Mouse (Mus musculus) heart, embryonic 12.5 days (tissue): ENCODE data around the gene Acin1. TPM values are rescaled to one million over a fixed set of nuclear protein-coding genes. Genes with fewer than 3 reads are reported as not detected.
"Not testable (repeated sequence)": the region's sequence is repeated elsewhere in the genome, so short reads cannot be mapped to it uniquely, and the experiment has no call there.

ENCODE experiments used
- ATAC-seq: fragments of 200-750 bp; cut with Nextera tagmentation; 2 replicates; pipeline ENCODE4 v1.8.0; 2017; ENCODE audit warnings: moderate TSS enrichment, moderate library complexity; ENCODE audit not compliant: insufficient number of reproducible peaks, low FRiP score
- H3K27ac ChIP-seq: fragments of 300-500 bp; sonication (generic); 2 replicates; pipeline ENCODE4 v1.5.1; 2016; ENCODE audit warnings: mild to moderate bottlenecking, moderate library complexity; ENCODE audit not compliant: poor library complexity, severe bottlenecking
- H3K27me3 ChIP-seq: fragments of 300-500 bp; sonication (generic); replicated peaks from 2 replicates; pipeline ENCODE4 v1.6.1; 2016; ENCODE audit warnings: mild to moderate bottlenecking, moderate library complexity
- H3K36me3 ChIP-seq: fragments of 300-500 bp; sonication (generic); 2 replicates; pipeline ENCODE4 v1.6.1; 2016; ENCODE audit warnings: mild to moderate bottlenecking, moderate library complexity
- H3K4me1 ChIP-seq: fragments of 300-500 bp; sonication (generic); replicated peaks from 2 replicates; pipeline ENCODE4 v1.6.1; 2016; ENCODE audit warnings: mild to moderate bottlenecking
- H3K4me2 ChIP-seq: fragments of 300-500 bp; sonication (generic); 2 replicates; pipeline ENCODE4 v1.6.1; 2016; ENCODE audit warnings: mild to moderate bottlenecking, moderate library complexity
- H3K4me3 ChIP-seq: fragments of 300-500 bp; sonication (generic); 2 replicates; pipeline ENCODE4 v1.5.1; 2016; ENCODE audit warnings: mild to moderate bottlenecking
- H3K9ac ChIP-seq: fragments of 300-500 bp; sonication (generic); 2 replicates; pipeline ENCODE4 v1.6.1; 2016; ENCODE audit warnings: mild to moderate bottlenecking, moderate library complexity
- H3K9me3 ChIP-seq: fragments of 300-500 bp; sonication (generic); replicated peaks from 2 replicates; pipeline ENCODE4 v1.6.1; 2016; ENCODE audit warnings: mild to moderate bottlenecking, moderate library complexity
- WGBS: fragments of 180-500 bp; shearing (Covaris S2); methylation state at CpG from one replicate; pipeline ENCODE4 v1.1.7; 2016; 5-methylcytosine and 5-hydroxymethylcytosine counted together
- polyA plus RNA-seq: library from polyadenylated mRNA; unstranded; fragments of >200 nt; fragmentation: Nextera tagmentation; extraction: Ambion mirVana; gene quantifications from 2 replicates; pipeline ENCODE4 v1.2.1, GENCODE M21; 2016

Gene Acin1
- polyA plus RNA-seq, 1 experiment from 2014 or later: 85.1 TPM

GRCm38 (mm10) chr14:54629797-54630196, 56.9 kb downstream of the Acin1 start:
- Histone ChIP-seq H3K4me3 (no peak overlapping the region), H3K36me3 (peaks cover 38% of the 10 kb centered on the region), H3K4me2 (no peak overlapping the region), H3K27ac (no peak overlapping the region), H3K9me3 (no peaks in the 10 kb centered on the region), H3K9ac (no peak overlapping the region), H3K27me3 (no peaks in the 10 kb centered on the region), H3K4me1 (no peaks in the 10 kb centered on the region)
- ATAC-seq: no peak
- 79% methylated on average over 2 of the region's 2 CpGs for WGBS

GRCm38 (mm10) chr14:54628103-54628502, 58.6 kb downstream of the Acin1 start:
- H3K36me3 ChIP-seq: peaks cover 27% of the 10 kb centered on the region
- no peaks in the 10 kb centered on the region for H3K9me3 ChIP-seq
- H3K4me2 ChIP-seq: no peak overlapping the region
- H3K4me3 ChIP-seq: no peak overlapping the region
- H3K4me1 ChIP-seq: no peaks in the 10 kb centered on the region
- H3K27ac ChIP-seq: no peak overlapping the region
- no peak overlapping the region for H3K9ac ChIP-seq
- no peaks in the 10 kb centered on the region for H3K27me3 ChIP-seq
- ATAC-seq: no peak; the same call in 1 of the 2 replicates
- 68% methylated on average over 5 of the region's 5 CpGs for WGBS

GRCm38 (mm10) chr14:54624976-54625375, 61.8 kb downstream of the Acin1 start:
- H3K4me3 ChIP-seq: no peak overlapping the region
- no peaks in the 10 kb centered on the region for H3K4me1 ChIP-seq
- H3K27ac ChIP-seq: no peak overlapping the region
- ATAC-seq: no peak
- no peaks in the 10 kb centered on the region for H3K9me3 ChIP-seq
- no peak overlapping the region for H3K4me2 ChIP-seq
- H3K9ac ChIP-seq: no peak overlapping the region
- H3K27me3 ChIP-seq: no peaks in the 10 kb centered on the region
- no peaks in the 10 kb centered on the region for H3K36me3 ChIP-seq
- 67% methylated on average over 10 of the region's 10 CpGs for WGBS

- 79% methylated on average over 6 of the region's 6 CpGs for WGBS
- H3K9ac ChIP-seq: no peak overlapping the region
- no peaks in the 10 kb centered on the region for H3K9me3 ChIP-seq
- ATAC-seq: no peak
- H3K4me3 ChIP-seq: no peak overlapping the region
- H3K4me2 ChIP-seq: no peak overlapping the region
- H3K27me3 ChIP-seq: no peaks in the 10 kb centered on the region
- no peaks in the 10 kb centered on the region for H3K4me1 ChIP-seq
- H3K36me3 ChIP-seq: no peaks in the 10 kb centered on the region
- no peak overlapping the region for H3K27ac ChIP-seq
These were observed 63.4 kb downstream of the Acin1 start for GRCm38 (mm10) chr14:54623334-54623733.

- no peak for ATAC-seq
- Histone ChIP-seq H3K27ac (no peak within 1 kb of the TSS), H3K4me2 (no peak within 1 kb of the TSS), H3K9ac (no peak within 1 kb of the TSS), H3K36me3 (peaks cover 5% of the 10 kb centered on the region), H3K4me1 (peaks cover 12% of the 10 kb centered on the region), H3K27me3 (no peaks in the 10 kb centered on the region), H3K9me3 (no peaks in the 10 kb centered on the region), H3K4me3 (no peak within 1 kb of the TSS)
- 88% methylated on average over 1 of the region's 1 CpGs for whole genome bisulfite sequencing
These were observed 65.6 kb downstream of the Acin1 start, which contains the start of gene Psmb11 for GRCm38 (mm10) chr14:54621133-54621532. Psmb11 (plus strand) TSS chr14:54621433.

GRCm38 (mm10) chr14:54617897-54618365, 68.8 kb downstream of the Acin1 start, which contains the start of gene Psmb5:
Psmb5 (minus strand) TSS chr14:54618022.
- Histone ChIP-seq H3K27ac (peak within 1 kb of the TSS; percentile 65; the same call in 1 of the 2 replicates), H3K27me3 (no peaks in the 10 kb centered on the region), H3K9ac (peak within 1 kb of the TSS; percentile 94), H3K4me3 (peak within 1 kb of the TSS; percentile 72), H3K4me2 (peak within 1 kb of the TSS; percentile 85), H3K4me1 (peaks cover 12% of the 10 kb centered on the region), H3K9me3 (no peaks in the 10 kb centered on the region), H3K36me3 (peaks cover 31% of the 10 kb centered on the region)
- ATAC-seq: peak; percentile 87
- WGBS: under 1% methylated on average over 25 of the region's 25 CpGs

GRCm38 (mm10) chr14:54617152-54617896, 69.4 kb downstream of the Acin1 start:
- H3K4me1 ChIP-seq: peaks cover 12% of the 10 kb centered on the region
- WGBS: 2% methylated on average over 38 of the region's 38 CpGs

GRCm38 (mm10) chr14:54616226-54616825, 70.4 kb downstream of the Acin1 start:
- Histone ChIP-seq H3K4me1 (peaks cover 12% of the 10 kb centered on the region), H3K4me2 (peak overlapping the region; percentile 85; the same call in 1 of the 2 replicates), H3K27ac (no peak overlapping the region), H3K9ac (no peak overlapping the region), H3K9me3 (no peaks in the 10 kb centered on the region), H3K4me3 (no peak overlapping the region), H3K36me3 (peaks cover 40% of the 10 kb centered on the region), H3K27me3 (no peaks in the 10 kb centered on the region)
- 91% methylated on average over 16 of the region's 16 CpGs for WGBS
- ATAC-seq: no peak

More at GRCm38 (mm10) chr14:54617152-54617896, 69.4 kb downstream of the Acin1 start:
- peak overlapping the region; percentile 72 for H3K4me3 ChIP-seq
- H3K9me3 ChIP-seq: no peaks in the 10 kb centered on the region
- ATAC-seq: peak; percentile 45
- peak overlapping the region; percentile 65; the same call in 1 of the 2 replicates for H3K27ac ChIP-seq
- H3K9ac ChIP-seq: peak overlapping the region; percentile 94
- H3K27me3 ChIP-seq: no peaks in the 10 kb centered on the region
- peak overlapping the region; percentile 85 for H3K4me2 ChIP-seq
- peaks cover 35% of the 10 kb centered on the region for H3K36me3 ChIP-seq

GRCm38 (mm10) chr14:54614130-54614529, 72.6 kb downstream of the Acin1 start:
- not testable (repeated sequence) for H3K4me3 ChIP-seq, H3K9me3 ChIP-seq, ATAC-seq, H3K27ac ChIP-seq, H3K9ac ChIP-seq, H3K4me2 ChIP-seq, H3K27me3 ChIP-seq
- WGBS: 94% methylated on average over 16 of the region's 16 CpGs
- Histone ChIP-seq H3K4me1 (peaks cover 12% of the 10 kb centered on the region), H3K36me3 (peaks cover 43% of the 10 kb centered on the region)

GRCm38 (mm10) chr14:54610648-54611047, 76.1 kb downstream of the Acin1 start:
- H3K36me3 ChIP-seq: peaks cover 34% of the 10 kb centered on the region
- no peak overlapping the region for H3K27ac ChIP-seq
- H3K9me3 ChIP-seq: no peaks in the 10 kb centered on the region
- no peaks in the 10 kb centered on the region for H3K27me3 ChIP-seq
- no peak overlapping the region for H3K4me3 ChIP-seq
- no peaks in the 10 kb centered on the region; the same call in 1 of the 2 replicates for H3K4me1 ChIP-seq
- 79% methylated on average over 6 of the region's 6 CpGs for WGBS
- H3K9ac ChIP-seq: no peak overlapping the region
- no peak overlapping the region for H3K4me2 ChIP-seq
- no peak for ATAC-seq

- Histone ChIP-seq H3K4me3 (no peak overlapping the region), H3K36me3 (peaks cover 27% of the 10 kb centered on the region), H3K4me2 (no peak overlapping the region), H3K4me1 (no peaks in the 10 kb centered on the region), H3K27ac (no peak overlapping the region), H3K9ac (no peak overlapping the region), H3K9me3 (no peaks in the 10 kb centered on the region), H3K27me3 (no peaks in the 10 kb centered on the region)
- WGBS: 87% methylated on average over 4 of the region's 4 CpGs
- no peak for ATAC-seq
These were observed 76.8 kb downstream of the Acin1 start for GRCm38 (mm10) chr14:54609962-54610361.
